Mouse (Mus musculus) embryonic fibroblast, embryonic 13.5 days (primary cell): ENCODE measurements around the gene Ctsq.

Experiments
- CTCF ChIP-seq: IDR thresholded peaks from 2 replicates; pipeline ENCODE4 v1.5.1; 2011; ENCODE audit warnings: mild to moderate bottlenecking, control low read depth, low read length, moderate library complexity, borderline replicate concordance; ENCODE audit not compliant: insufficient read depth
- POLR2A ChIP-seq: IDR thresholded peaks from 2 replicates; pipeline ENCODE4 v1.6.1; 2011; ENCODE audit warnings: low read depth, mild to moderate bottlenecking, control low read depth, low read length, moderate library complexity

DNA sequence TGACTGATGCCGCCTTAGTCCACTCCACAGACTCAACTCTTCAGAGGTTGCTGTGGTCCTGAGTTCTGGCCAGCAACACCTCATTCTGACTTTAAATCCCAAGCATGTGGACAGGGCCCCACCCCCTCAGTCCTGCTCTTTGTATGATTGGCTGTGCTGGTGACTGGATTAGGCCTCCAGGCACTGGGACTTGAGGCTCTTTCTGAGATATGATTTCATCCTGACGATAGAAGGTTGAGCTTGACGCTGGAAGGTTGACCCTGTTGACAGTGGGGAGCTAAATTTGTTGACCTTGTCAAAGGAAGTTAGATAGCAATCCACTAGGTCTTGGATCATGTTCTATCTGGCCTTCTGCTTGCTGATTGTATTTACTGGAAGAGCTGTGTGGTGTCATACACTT lies 34.6 kb downstream of the Ctsq start, which contains the start of gene Ctsj:
- no peak for TF ChIP-seq POLR2A
- TF ChIP-seq CTCF = no peak
